Mouse (Mus musculus): ENCODE measurements around the gene Olfr1098. TPM values are rescaled to one million over a fixed set of nuclear protein-coding genes. Genes with fewer than 3 reads are reported as not detected.

The Olfr1098 gene
- polyA plus RNA-seq (2015; fragmentation: Nextera tagmentation; extraction: Ambion mirVana), result not detected in 2 replicates

GRCm38 (mm10) chr2:86924445-86924844 is at the start of gene Olfr1098:
Olfr1098 (minus strand) TSS chr2:86924545.
- Histone ChIP-seq H3K27ac (no peak within 1 kb of the TSS), H3K4me2 (no peak within 1 kb of the TSS), H3K9ac (no peak within 1 kb of the TSS), H3K36me3 (no peaks in the 10 kb centered on the region), H3K27me3 (no peaks in the 10 kb centered on the region), H3K9me3 (no peaks in the 10 kb centered on the region), H3K4me3 (no peak within 1 kb of the TSS), H3K4me1 (replicated peaks) (no peaks in the 10 kb centered on the region)
- 100% methylated on average over 1 of the region's 1 CpGs for WGBS
- ATAC-seq (ENCODE audit: low FRiP score), result no peak

GRCm38 (mm10) chr2:86960593-86960992 is 36.2 kb upstream of the Olfr1098 start, which contains the start of gene Olfr1099:
Olfr1099 (minus strand) TSS chr2:86960693.
- Histone ChIP-seq H3K4me2 (no peak within 1 kb of the TSS), H3K27ac (no peak within 1 kb of the TSS), H3K36me3 (no peaks in the 10 kb centered on the region), H3K9me3 (no peaks in the 10 kb centered on the region), H3K9ac (no peak within 1 kb of the TSS), H3K27me3 (no peaks in the 10 kb centered on the region), H3K4me1 (replicated peaks) (no peaks in the 10 kb centered on the region), H3K4me3 (no peak within 1 kb of the TSS)
- WGBS, result 96% methylated on average over 1 of the region's 1 CpGs
- no peak for ATAC-seq (ENCODE audit: low FRiP score)

DNA sequence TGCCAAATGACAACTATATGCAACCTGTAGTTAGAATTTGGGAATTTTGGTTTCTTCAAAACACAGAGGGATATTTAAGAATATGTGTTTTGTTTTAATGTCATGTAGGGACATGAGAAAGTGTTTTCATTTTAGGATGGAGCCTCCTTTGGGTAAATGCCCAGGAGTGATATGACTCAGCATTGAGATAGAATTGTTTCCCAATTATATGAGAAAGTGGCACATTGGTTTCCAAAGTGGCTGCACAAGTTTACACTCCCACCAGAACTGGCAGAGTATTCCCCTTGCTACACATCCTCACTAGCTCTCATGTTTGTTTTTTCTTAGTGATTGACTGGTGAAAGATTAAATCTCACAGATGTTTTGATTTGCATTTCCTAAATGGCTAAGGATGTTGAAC is 2.2 kb upstream of the Olfr1098 start:
- H3K27me3 ChIP-seq, result no peaks in the 10 kb centered on the region
- no peak overlapping the region for H3K9ac ChIP-seq
- H3K36me3 ChIP-seq, result no peaks in the 10 kb centered on the region
- no peak for ATAC-seq (ENCODE audit: low FRiP score)
- no peaks in the 10 kb centered on the region for H3K9me3 ChIP-seq
- no peak overlapping the region for H3K27ac ChIP-seq
- no peak overlapping the region for H3K4me2 ChIP-seq
- H3K4me1 ChIP-seq (replicated peaks), result no peaks in the 10 kb centered on the region
- H3K4me3 ChIP-seq, result no peak overlapping the region

- H3K36me3 ChIP-seq, result no peaks in the 10 kb centered on the region
- no peak overlapping the region for H3K27ac ChIP-seq
- H3K9me3 ChIP-seq, result no peaks in the 10 kb centered on the region
- H3K4me2 ChIP-seq, result no peak overlapping the region
- no peak overlapping the region for H3K9ac ChIP-seq
- no peaks in the 10 kb centered on the region for H3K4me1 ChIP-seq (replicated peaks)
- H3K27me3 ChIP-seq, result no peaks in the 10 kb centered on the region
- no peak overlapping the region for H3K4me3 ChIP-seq
- no peak for ATAC-seq (ENCODE audit: low FRiP score)
- WGBS, result 91% methylated on average over 2 of the region's 2 CpGs
Observed at GRCm38 (mm10) chr2:86905647-86906046, 18.7 kb downstream of the Olfr1098 start.

DNA sequence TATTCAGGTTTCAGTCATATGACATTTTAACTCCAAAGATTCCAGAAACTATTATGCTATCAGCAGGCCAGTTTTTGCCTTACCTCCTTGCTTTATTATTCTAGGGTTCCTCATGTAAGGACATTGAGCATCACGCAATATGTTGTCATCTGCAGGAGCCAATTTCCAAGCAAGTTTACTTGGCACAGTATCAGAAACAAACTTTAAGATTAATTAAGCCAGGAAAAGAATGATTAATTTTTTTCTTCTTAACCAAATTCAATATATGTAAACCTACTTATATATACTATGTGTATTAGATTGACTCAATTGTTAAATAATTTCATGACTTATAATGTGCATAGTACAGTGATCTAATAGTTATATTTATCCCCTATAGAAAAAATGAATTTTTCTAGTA is 32.2 kb downstream of the Olfr1098 start, which contains the start of gene Olfr1097:
Gene Olfr1097 (minus strand): TSS at position 101 of the 400 bp plus-strand sequence.
- no peak for ATAC-seq (ENCODE audit: low FRiP score)
- H3K4me2 ChIP-seq, result no peak within 1 kb of the TSS
- H3K9ac ChIP-seq, result no peak within 1 kb of the TSS
- H3K36me3 ChIP-seq, result no peaks in the 10 kb centered on the region
- H3K9me3 ChIP-seq, result no peaks in the 10 kb centered on the region
- no peak within 1 kb of the TSS for H3K27ac ChIP-seq
- 94% methylated on average over 1 of the region's 1 CpGs for WGBS
- no peaks in the 10 kb centered on the region for H3K27me3 ChIP-seq
- H3K4me3 ChIP-seq, result no peak within 1 kb of the TSS
- no peaks in the 10 kb centered on the region for H3K4me1 ChIP-seq (replicated peaks)

DNA sequence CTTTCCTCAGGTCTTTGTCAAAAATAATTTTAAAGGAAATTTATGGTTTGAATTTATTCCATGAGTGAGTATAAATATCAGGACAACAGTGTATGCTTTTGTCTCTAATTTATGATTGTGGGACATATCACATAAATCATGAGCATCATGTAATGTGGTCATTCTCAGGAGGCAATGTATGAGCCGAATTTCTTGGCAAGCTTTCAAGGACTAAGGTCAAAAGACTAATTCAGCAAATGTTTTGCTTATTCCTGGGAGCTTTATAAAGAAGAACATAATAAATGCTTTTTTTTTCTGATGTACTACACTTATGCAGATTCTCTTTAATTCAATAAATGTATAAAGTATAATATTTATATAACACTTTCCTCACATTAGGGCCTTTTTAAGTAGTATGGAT is 49.6 kb downstream of the Olfr1098 start, which contains the start of gene Gm13723:
Gene Gm13723 (minus strand): TSS at position 101 of the 400 bp plus-strand sequence.
- H3K9ac ChIP-seq, result no peak within 1 kb of the TSS
- WGBS, result 53% methylated on average over 1 of the region's 1 CpGs
- ATAC-seq (ENCODE audit: low FRiP score), result no peak
- no peaks in the 10 kb centered on the region for H3K9me3 ChIP-seq
- no peak within 1 kb of the TSS for H3K4me3 ChIP-seq
- H3K4me2 ChIP-seq, result no peak within 1 kb of the TSS
- no peak within 1 kb of the TSS for H3K27ac ChIP-seq
- H3K4me1 ChIP-seq (replicated peaks), result no peaks in the 10 kb centered on the region
- no peaks in the 10 kb centered on the region for H3K36me3 ChIP-seq
- H3K27me3 ChIP-seq, result no peaks in the 10 kb centered on the region

Other genes starting within 250 kb of the Olfr1098 start
- gene Olfr1086, start 244.5 kb downstream of the Olfr1098 start, polyA plus RNA-seq (2015; fragmentation: Nextera tagmentation; extraction: Ambion mirVana), result not detected in 2 replicates
- gene Olfr1087, start 226.2 kb downstream of the Olfr1098 start, polyA plus RNA-seq (2015; fragmentation: Nextera tagmentation; extraction: Ambion mirVana), result not detected in 2 replicates
- not detected in 2 replicates for gene Olfr1089, start 190.8 kb downstream of the Olfr1098 start, polyA plus RNA-seq (2015; fragmentation: Nextera tagmentation; extraction: Ambion mirVana)
- not detected in 2 replicates for gene Olfr1090, start 165.6 kb downstream of the Olfr1098 start, polyA plus RNA-seq (2015; fragmentation: Nextera tagmentation; extraction: Ambion mirVana)
- not detected in 2 replicates for gene Olfr1093, start 142.1 kb downstream of the Olfr1098 start, polyA plus RNA-seq (2015; fragmentation: Nextera tagmentation; extraction: Ambion mirVana)
- gene Olfr141, start 114.5 kb downstream of the Olfr1098 start, polyA plus RNA-seq (2015; fragmentation: Nextera tagmentation; extraction: Ambion mirVana), result not detected in 2 replicates
- not detected in 2 replicates for gene Olfr1094, start 99.9 kb downstream of the Olfr1098 start, polyA plus RNA-seq (2015; fragmentation: Nextera tagmentation; extraction: Ambion mirVana)
- gene Olfr1095, start 72.8 kb downstream of the Olfr1098 start, polyA plus RNA-seq (2015; fragmentation: Nextera tagmentation; extraction: Ambion mirVana), result not detected in 2 replicates
- not detected in 2 replicates for gene Gm13723, start 49.7 kb downstream of the Olfr1098 start, polyA plus RNA-seq (2015; fragmentation: Nextera tagmentation; extraction: Ambion mirVana)
- not detected in 2 replicates for gene Olfr1097, start 32.3 kb downstream of the Olfr1098 start, polyA plus RNA-seq (2015; fragmentation: Nextera tagmentation; extraction: Ambion mirVana)
- gene Olfr1099, start 36.1 kb upstream of the Olfr1098 start, polyA plus RNA-seq (2015; fragmentation: Nextera tagmentation; extraction: Ambion mirVana), result not detected in 2 replicates
- not detected in 2 replicates for gene Olfr1100, start 55.4 kb upstream of the Olfr1098 start, polyA plus RNA-seq (2015; fragmentation: Nextera tagmentation; extraction: Ambion mirVana)
- gene Olfr1101, start 66.7 kb upstream of the Olfr1098 start, polyA plus RNA-seq (2015; fragmentation: Nextera tagmentation; extraction: Ambion mirVana), result not detected in 2 replicates
- gene Olfr1102, start 73.9 kb upstream of the Olfr1098 start, polyA plus RNA-seq (2015; fragmentation: Nextera tagmentation; extraction: Ambion mirVana), result not detected in 2 replicates
- gene Olfr1104, start 102.5 kb upstream of the Olfr1098 start, polyA plus RNA-seq (2015; fragmentation: Nextera tagmentation; extraction: Ambion mirVana), result not detected in 2 replicates
- gene Olfr1105, start 112.0 kb upstream of the Olfr1098 start, polyA plus RNA-seq (2015; fragmentation: Nextera tagmentation; extraction: Ambion mirVana), result not detected in 2 replicates
- not detected in 2 replicates for gene Olfr1106, start 127.7 kb upstream of the Olfr1098 start, polyA plus RNA-seq (2015; fragmentation: Nextera tagmentation; extraction: Ambion mirVana)
- not detected in 2 replicates for gene Olfr1107, start 151.3 kb upstream of the Olfr1098 start, polyA plus RNA-seq (2015; fragmentation: Nextera tagmentation; extraction: Ambion mirVana)
- not detected in 2 replicates for gene Olfr1109, start 171.5 kb upstream of the Olfr1098 start, polyA plus RNA-seq (2015; fragmentation: Nextera tagmentation; extraction: Ambion mirVana)
- gene Olfr259, start 190.0 kb upstream of the Olfr1098 start, polyA plus RNA-seq (2015; fragmentation: Nextera tagmentation; extraction: Ambion mirVana), result not detected in 2 replicates
- gene Olfr1110, start 215.8 kb upstream of the Olfr1098 start, polyA plus RNA-seq (2015; fragmentation: Nextera tagmentation; extraction: Ambion mirVana), result not detected in 2 replicates
- gene Olfr1111, start 228.1 kb upstream of the Olfr1098 start, polyA plus RNA-seq (2015; fragmentation: Nextera tagmentation; extraction: Ambion mirVana), result not detected in 2 replicates

All from hindbrain, embryonic 13.5 days (tissue).